Mouse (Mus musculus) limb, embryonic 15.5 days (tissue): ENCODE data around the gene Dzip1l. TPM values are rescaled to one million over a fixed set of nuclear protein-coding genes. Genes with fewer than 3 reads are reported as not detected.

ENCODE experiments used
- ATAC-seq: fragments of 200-750 bp; cut with Nextera tagmentation; 2 replicates; pipeline ENCODE4 v1.8.0; 2017; ENCODE audit warnings: low read depth, moderate TSS enrichment; ENCODE audit not compliant: insufficient number of reproducible peaks, low FRiP score, low TSS enrichment
- H3K27ac ChIP-seq: fragments of 300-500 bp; sonication (generic); 2 replicates; pipeline ENCODE4 v1.5.1; 2015; ENCODE audit warnings: moderate library complexity, mild to moderate bottlenecking, inconsistent platforms
- H3K27me3 ChIP-seq: fragments of 300-500 bp; sonication (generic); 2 replicates; pipeline ENCODE4 v1.6.1; 2015; ENCODE audit warnings: inconsistent platforms
- H3K36me3 ChIP-seq: fragments of 300-500 bp; sonication (generic); 2 replicates; pipeline ENCODE4 v1.6.1; 2015; ENCODE audit warnings: inconsistent platforms
- H3K4me1 ChIP-seq: fragments of 300-500 bp; sonication (generic); 2 replicates; pipeline ENCODE4 v1.6.1; 2015; ENCODE audit warnings: inconsistent platforms
- H3K4me2 ChIP-seq: fragments of 300-500 bp; sonication (generic); 2 replicates; pipeline ENCODE4 v1.6.1; 2015; ENCODE audit warnings: mild to moderate bottlenecking, inconsistent platforms
- H3K4me3 ChIP-seq: fragments of 300-500 bp; sonication (generic); 2 replicates; pipeline ENCODE4 v1.5.1; 2015; ENCODE audit warnings: mild to moderate bottlenecking, inconsistent platforms
- H3K9ac ChIP-seq: fragments of 300-500 bp; sonication (generic); 2 replicates; pipeline ENCODE4 v1.6.1; 2015; ENCODE audit warnings: inconsistent platforms
- H3K9me3 ChIP-seq: fragments of 300-500 bp; sonication (generic); 2 replicates; pipeline ENCODE4 v1.6.1; 2016; ENCODE audit warnings: inconsistent platforms
- WGBS: fragments of 180-500 bp; shearing (Covaris S2); methylation state at CpG from one replicate; pipeline ENCODE4 v1.1.7; 2015; 5-methylcytosine and 5-hydroxymethylcytosine counted together
- polyA plus RNA-seq: library from polyadenylated mRNA; unstranded; fragments of >200 nt; fragmentation: Nextera tagmentation; extraction: Ambion mirVana; gene quantifications from 2 replicates; pipeline ENCODE4 v1.2.1, GENCODE M21; 2015

Gene Dzip1l
- polyA plus RNA-seq, 1 experiment from 2014 or later = 20.8 TPM

DNA sequence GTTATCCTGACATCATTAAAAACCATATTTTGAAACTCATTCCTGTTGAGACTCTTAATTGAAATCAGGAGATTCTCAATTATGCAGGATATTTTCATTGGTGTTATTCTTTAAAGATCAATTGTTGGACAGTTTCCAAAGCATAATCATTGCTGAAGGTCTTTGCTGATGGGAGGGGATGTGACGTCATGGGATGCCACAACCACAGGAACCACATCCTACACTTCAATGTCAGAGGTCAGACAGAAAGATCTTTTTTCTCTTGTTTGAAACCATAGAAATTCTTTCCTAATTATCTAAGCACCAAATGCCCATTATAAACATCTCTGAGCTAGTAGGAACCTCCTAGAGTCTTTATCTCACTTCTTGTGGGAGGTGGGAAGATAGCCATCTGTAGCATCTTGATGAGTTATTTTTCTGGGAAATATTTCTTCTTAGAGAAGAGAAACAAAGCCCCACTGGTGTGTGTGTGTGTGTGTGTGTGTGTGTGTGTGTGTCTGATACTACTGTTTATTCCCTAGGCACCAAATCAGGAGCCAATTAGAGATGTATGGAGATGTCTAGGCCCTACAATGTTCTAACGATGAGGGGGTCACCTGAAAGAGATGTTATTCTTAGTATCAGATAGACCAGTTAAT, 70.6 kb downstream of the Dzip1l start:
- Histone ChIP-seq H3K27ac (no peak overlapping the region), H3K36me3 (no peaks in the 10 kb centered on the region), H3K4me1 (no peaks in the 10 kb centered on the region), H3K9me3 (no peaks in the 10 kb centered on the region), H3K9ac (no peak overlapping the region), H3K27me3 (no peaks in the 10 kb centered on the region), H3K4me2 (no peak overlapping the region), H3K4me3 (no peak overlapping the region)
- no peak for ATAC-seq
- WGBS = 75% methylated on average over 2 of the region's 2 CpGs

DNA sequence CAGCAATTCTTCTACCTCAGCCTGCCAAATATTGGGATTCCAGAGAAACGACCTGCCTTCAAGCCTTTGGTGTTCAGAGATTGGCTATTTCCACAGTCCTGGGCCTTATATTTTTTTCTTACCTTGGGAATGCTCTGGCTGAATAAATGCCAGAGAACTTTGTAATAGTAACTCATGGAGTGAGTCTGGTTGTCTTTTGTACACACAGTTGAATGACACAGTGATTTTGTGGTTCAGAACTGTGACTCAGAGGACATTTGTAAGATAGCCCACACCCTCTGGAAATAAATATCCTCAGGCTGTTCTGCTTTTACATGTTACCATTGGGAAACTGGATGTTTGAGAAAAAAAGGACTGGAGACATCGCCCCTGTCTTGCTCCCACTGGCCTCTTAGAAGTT, 71.9 kb downstream of the Dzip1l start:
- Histone ChIP-seq H3K4me1 (no peaks in the 10 kb centered on the region), H3K27me3 (no peaks in the 10 kb centered on the region), H3K27ac (no peak overlapping the region), H3K36me3 (no peaks in the 10 kb centered on the region), H3K4me3 (no peak overlapping the region), H3K9ac (no peak overlapping the region), H3K9me3 (no peaks in the 10 kb centered on the region), H3K4me2 (no peak overlapping the region)
- WGBS = 72% methylated on average over 2 of the region's 2 CpGs
- ATAC-seq = no peak

DNA sequence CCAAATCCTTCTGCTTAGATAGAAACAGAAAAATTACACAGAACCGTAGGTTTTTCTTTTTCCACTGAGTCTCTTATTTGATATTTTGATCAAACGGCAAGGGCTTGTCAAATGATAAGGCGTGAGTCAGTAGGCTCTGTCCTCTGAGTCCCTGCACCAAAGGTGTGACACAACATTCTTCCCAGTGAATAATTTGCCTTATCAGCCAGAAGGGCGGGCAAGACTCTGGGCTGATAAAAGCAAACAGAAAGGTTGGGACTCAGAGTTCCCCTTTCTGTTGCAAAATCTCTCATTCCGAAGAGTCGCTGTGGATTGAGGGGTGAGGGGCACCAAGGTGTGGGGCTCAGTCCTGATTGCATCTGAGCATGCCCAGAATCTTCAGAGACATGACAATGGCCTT, 72.9 kb downstream of the Dzip1l start:
- WGBS = 86% methylated on average over 6 of the region's 6 CpGs
- Histone ChIP-seq H3K27me3 (no peaks in the 10 kb centered on the region), H3K36me3 (no peaks in the 10 kb centered on the region), H3K4me3 (no peak overlapping the region), H3K9me3 (no peaks in the 10 kb centered on the region), H3K27ac (no peak overlapping the region), H3K4me1 (no peaks in the 10 kb centered on the region), H3K4me2 (no peak overlapping the region), H3K9ac (no peak overlapping the region)
- ATAC-seq = no peak

DNA sequence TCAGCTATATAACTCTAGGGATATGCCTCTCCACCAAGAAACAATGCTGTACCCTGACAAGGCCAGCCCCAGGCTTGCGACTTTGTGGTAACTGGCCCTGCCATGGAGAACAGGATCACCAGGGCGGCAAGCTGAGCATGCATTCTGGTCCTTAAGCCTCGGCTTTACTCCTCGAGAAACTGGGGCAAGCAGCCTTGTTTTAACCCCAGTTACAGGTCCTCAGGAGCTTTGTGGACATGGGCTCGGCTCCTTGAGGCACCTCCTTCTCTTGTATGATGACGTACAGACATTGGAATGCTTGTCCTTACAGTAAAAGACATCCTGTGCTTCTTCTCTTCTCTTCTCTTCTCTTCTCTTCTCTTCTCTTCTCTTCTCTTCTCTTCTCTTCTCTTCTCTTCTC, 74.4 kb downstream of the Dzip1l start:
- Histone ChIP-seq H3K27me3 (no peaks in the 10 kb centered on the region), H3K9ac (no peak overlapping the region), H3K27ac (no peak overlapping the region), H3K36me3 (no peaks in the 10 kb centered on the region), H3K4me2 (no peak overlapping the region), H3K9me3 (no peaks in the 10 kb centered on the region), H3K4me1 (no peaks in the 10 kb centered on the region), H3K4me3 (no peak overlapping the region)
- WGBS = 71% methylated on average over 6 of the region's 6 CpGs
- ATAC-seq = no peak

DNA sequence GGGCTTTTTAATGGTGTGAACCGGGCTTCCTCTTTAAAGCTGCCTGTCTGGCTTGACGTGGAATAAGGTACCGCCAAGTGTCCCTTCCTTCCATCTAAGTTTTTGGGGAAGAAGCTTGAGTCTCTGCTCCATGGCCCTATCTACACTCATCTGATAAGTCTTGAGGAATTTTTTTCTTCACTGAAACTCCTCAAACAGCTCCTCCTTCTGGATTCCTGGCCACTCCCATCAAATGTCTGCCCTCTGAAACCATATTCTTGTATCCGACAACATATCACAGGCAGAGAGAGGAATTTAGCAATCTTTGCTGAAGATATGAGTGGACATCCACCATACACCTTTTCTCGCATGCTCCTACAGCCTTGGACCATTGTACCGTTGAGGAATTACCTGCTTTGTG, 77.0 kb downstream of the Dzip1l start:
- no peak for ATAC-seq
- WGBS = 88% methylated on average over 6 of the region's 6 CpGs
- no peak overlapping the region for H3K4me3 ChIP-seq

DNA sequence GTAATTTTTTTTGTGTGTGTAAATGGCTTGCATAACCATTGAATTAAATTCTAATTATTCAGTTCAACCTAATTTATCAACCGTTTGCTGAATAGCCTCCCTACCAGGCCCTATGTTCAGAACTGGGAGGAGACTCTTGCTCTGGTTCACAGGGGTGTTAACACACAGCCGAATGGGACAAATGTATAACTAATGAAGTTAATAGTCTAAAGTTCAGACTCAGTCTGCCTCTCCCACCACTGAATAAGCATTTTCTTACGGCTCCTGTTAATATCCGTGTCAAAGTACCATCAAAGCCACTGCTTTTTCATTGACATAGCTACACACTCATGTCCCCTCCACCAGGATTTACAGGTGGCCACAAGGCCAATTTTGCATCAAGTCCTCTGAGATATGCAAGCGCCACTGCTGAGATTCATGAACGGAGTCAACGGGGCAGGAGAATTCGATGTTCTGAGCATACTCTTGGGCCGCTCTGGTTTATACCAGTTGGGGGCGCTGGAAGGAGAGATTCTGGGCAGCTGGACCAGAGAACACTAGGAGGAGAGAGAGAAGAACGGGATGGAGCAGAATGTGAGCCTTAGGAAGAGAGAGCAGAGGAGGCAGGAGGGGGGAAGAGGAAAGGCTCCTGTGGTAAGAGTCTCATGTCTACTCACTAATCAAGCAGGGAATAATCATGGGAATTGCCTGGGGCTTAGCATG, 78.3 kb downstream of the Dzip1l start:
- H3K4me1 ChIP-seq = no peaks in the 10 kb centered on the region
- H3K27me3 ChIP-seq = no peaks in the 10 kb centered on the region
- no peaks in the 10 kb centered on the region for H3K36me3 ChIP-seq
- no peak overlapping the region for H3K4me3 ChIP-seq
- 76% methylated on average over 11 of the region's 11 CpGs for WGBS
- H3K9me3 ChIP-seq = no peaks in the 10 kb centered on the region
- H3K4me2 ChIP-seq = no peak overlapping the region
- no peak for ATAC-seq
- no peak overlapping the region for H3K27ac ChIP-seq
- no peak overlapping the region for H3K9ac ChIP-seq

More for the DNA sequence above, 77.0 kb downstream of the Dzip1l start:
- H3K9me3 ChIP-seq = no peaks in the 10 kb centered on the region
- no peak overlapping the region for H3K4me2 ChIP-seq
- no peaks in the 10 kb centered on the region for H3K27me3 ChIP-seq
- H3K36me3 ChIP-seq = no peaks in the 10 kb centered on the region
- no peak overlapping the region for H3K27ac ChIP-seq
- H3K4me1 ChIP-seq = no peaks in the 10 kb centered on the region
- H3K9ac ChIP-seq = no peak overlapping the region

DNA sequence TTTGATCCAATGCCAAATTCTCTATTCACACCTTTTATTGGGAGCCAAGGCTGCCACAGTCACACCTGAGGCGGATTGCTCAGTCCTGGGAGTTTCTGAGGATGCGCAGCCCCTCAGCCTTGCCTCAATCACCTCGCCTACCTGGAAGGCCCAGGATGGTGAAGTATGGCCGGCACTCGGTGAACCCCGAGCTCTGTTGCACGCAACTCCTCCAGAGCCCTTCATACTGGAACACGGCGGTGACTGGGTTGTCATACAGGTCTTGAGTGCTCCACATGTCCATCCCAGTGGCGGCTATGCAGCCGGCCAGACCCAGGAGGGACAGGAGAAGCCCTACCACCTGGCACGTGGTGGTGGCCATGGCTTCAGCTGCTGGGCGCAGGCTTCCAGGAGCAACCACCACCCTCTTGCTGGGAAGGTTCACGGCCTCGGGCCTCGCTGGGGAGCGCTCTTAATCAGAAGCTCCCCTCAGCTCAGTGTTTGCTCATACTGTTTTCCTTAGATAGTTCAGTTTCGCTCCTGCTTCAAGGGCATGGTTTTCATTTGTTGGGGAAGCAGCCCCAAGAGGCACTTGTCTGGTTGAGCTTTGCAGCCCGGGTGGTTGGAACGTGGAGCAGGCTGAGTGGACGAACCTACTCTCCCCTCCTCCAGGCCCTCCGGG, 80.4 kb downstream of the Dzip1l start:
- Histone ChIP-seq H3K27ac (no peak overlapping the region), H3K9me3 (no peaks in the 10 kb centered on the region), H3K4me2 (no peak overlapping the region), H3K36me3 (no peaks in the 10 kb centered on the region), H3K4me1 (no peaks in the 10 kb centered on the region), H3K27me3 (no peaks in the 10 kb centered on the region), H3K9ac (no peak overlapping the region), H3K4me3 (no peak overlapping the region)
- no peak for ATAC-seq
- 85% methylated on average over 22 of the region's 22 CpGs for WGBS

DNA sequence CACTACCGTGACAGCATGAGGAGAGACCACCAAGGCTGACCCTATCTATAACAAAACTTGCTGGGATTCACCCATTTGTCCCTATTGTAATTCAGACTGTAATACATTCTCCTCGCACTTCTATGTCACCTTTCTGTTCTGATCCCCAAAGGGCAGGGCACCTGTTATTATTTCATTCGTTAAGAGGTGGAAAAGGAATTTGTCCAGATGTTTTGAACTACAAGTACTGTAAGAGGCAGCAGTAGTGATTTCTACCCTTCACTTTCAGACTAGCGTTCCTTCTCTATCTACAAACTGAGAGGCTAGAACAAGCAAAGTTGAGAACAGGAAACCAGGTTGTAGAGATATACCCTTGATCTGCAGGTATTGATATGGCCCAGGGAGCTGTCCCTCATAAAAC, 81.0 kb downstream of the Dzip1l start:
- WGBS = 73% methylated on average over 4 of the region's 4 CpGs
- no peaks in the 10 kb centered on the region for H3K4me1 ChIP-seq

DNA sequence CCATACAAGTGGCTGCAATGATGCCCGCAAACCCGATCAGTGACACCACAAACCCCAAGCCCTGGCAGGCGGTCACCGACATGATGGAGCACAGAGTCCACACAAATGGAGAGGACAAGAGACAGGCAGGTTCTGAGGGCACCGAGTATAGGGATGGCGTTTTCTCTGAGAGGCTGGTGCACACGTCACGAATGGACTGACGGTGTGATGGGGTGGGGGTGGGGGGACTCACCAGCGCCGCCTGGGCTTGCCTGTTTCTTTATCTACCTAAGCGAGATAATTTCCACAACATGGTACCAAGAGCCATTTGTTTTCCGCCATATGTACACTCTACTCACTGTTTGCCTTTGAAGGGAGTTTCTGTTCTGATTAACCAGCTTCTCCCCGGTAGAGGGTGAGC, 87.8 kb downstream of the Dzip1l start, which contains the start of gene Cldn18:
Cldn18 (minus strand) TSS at position 134 of the 400 bp plus-strand sequence.
- H3K4me2 ChIP-seq = no peak within 1 kb of the TSS
- no peaks in the 10 kb centered on the region for H3K4me1 ChIP-seq
- H3K27ac ChIP-seq = no peak within 1 kb of the TSS
- no peak within 1 kb of the TSS for H3K9ac ChIP-seq
- H3K27me3 ChIP-seq = no peaks in the 10 kb centered on the region
- H3K4me3 ChIP-seq = no peak within 1 kb of the TSS
- WGBS = 88% methylated on average over 14 of the region's 14 CpGs
- no peaks in the 10 kb centered on the region for H3K36me3 ChIP-seq
- no peak for ATAC-seq
- no peaks in the 10 kb centered on the region for H3K9me3 ChIP-seq

More for the DNA sequence above, 81.0 kb downstream of the Dzip1l start:
- no peaks in the 10 kb centered on the region for H3K27me3 ChIP-seq
- H3K36me3 ChIP-seq = no peaks in the 10 kb centered on the region
- no peak overlapping the region for H3K4me2 ChIP-seq
- H3K9ac ChIP-seq = no peak overlapping the region
- no peak overlapping the region for H3K4me3 ChIP-seq
- ATAC-seq = no peak
- H3K9me3 ChIP-seq = no peaks in the 10 kb centered on the region
- H3K27ac ChIP-seq = no peak overlapping the region

Other genes with a start within 250 kb of the Dzip1l start
- gene Mras, start 192.1 kb upstream of the Dzip1l start, polyA plus RNA-seq = 25.3 and 27.7 TPM in 2 replicates
- not detected in 2 replicates for gene Nme9, start 178.0 kb upstream of the Dzip1l start, polyA plus RNA-seq
- gene Armc8, start 60.6 kb upstream of the Dzip1l start, polyA plus RNA-seq = 19.5 and 20.2 TPM in 2 replicates
- 26.1 and 29.0 TPM in 2 replicates for gene Dbr1, start 53.7 kb upstream of the Dzip1l start, polyA plus RNA-seq
- 0.06 and 0.16 TPM in 2 replicates for gene A4gnt, start 17.0 kb upstream of the Dzip1l start, polyA plus RNA-seq
- gene Cldn18, start 87.8 kb downstream of the Dzip1l start, polyA plus RNA-seq = 0.15 TPM in 1 of 2 replicates, not detected in the other
- not detected in 2 replicates for gene Sox14, start 246.7 kb downstream of the Dzip1l start, polyA plus RNA-seq